Mouse (Mus musculus) CH12.LX (cell line): ENCODE measurements around the gene Zmym1. TPM values are rescaled to one million over a fixed set of nuclear protein-coding genes. Genes with fewer than 3 reads are reported as not detected.
"Not testable (repeated sequence)": the region's sequence is repeated elsewhere in the genome, so short reads cannot be mapped to it uniquely, and the experiment has no call there.

Experiments used
- DNase-seq: peaks from one replicate; pipeline ENCODE4 v3.0.0-alpha.2; 2013; ENCODE audit errors: extremely low read depth
- H3K27ac ChIP-seq: 2 replicates; pipeline ENCODE4 v1.5.1; 2012; ENCODE audit warnings: low read depth, mild to moderate bottlenecking, control low read depth, moderate library complexity; ENCODE audit not compliant: insufficient read depth
- H3K27me3 ChIP-seq: replicated peaks from 2 replicates; pipeline ENCODE3; 2012; ENCODE audit warnings: inconsistent platforms
- H3K36me3 ChIP-seq, 2 experiments: replicated peaks in 1 of 2; 2 replicates each; pipeline versions ENCODE3 to v1.6.1; 2012; ENCODE audit warnings: inconsistent platforms in 1 of 2, low read length in 1 of 2, mild to moderate bottlenecking in 1 of 2, mixed read lengths in 1 of 2, moderate library complexity in 1 of 2; ENCODE audit not compliant: control insufficient read depth in 1 of 2, insufficient read depth in 1 of 2
- H3K4me1 ChIP-seq, 2 experiments: 2 replicates each; pipeline ENCODE4 v1.6.1; 2012; ENCODE audit warnings: inconsistent platforms in 1 of 2, moderate library complexity in 1 of 2; ENCODE audit not compliant: insufficient read depth in 2 of 2, control insufficient read depth in 1 of 2
- H3K4me2 ChIP-seq: 2 replicates; pipeline ENCODE4 v1.6.1; 2012; ENCODE audit warnings: low read depth, mild to moderate bottlenecking, control low read depth; ENCODE audit not compliant: poor library complexity, insufficient read depth, severe bottlenecking
- H3K4me3 ChIP-seq, 3 experiments: fragments of 150-350 bp in 1 of 3; sonication (generic) in 1 of 3; replicated peaks in 1 of 3; 2 replicates each; pipeline versions ENCODE3 to v1.5.1; 2011 to 2012; ENCODE audit warnings: low read depth in 2 of 3, low read length in 2 of 3, mild to moderate bottlenecking in 2 of 3, moderate library complexity in 2 of 3, control low read depth in 1 of 3, improper control_type of control experiment in 1 of 3, inconsistent platforms in 1 of 3, mixed read lengths in 1 of 3; ENCODE audit not compliant: poor library complexity in 1 of 3
- H3K79me2 ChIP-seq: replicated peaks from 2 replicates; pipeline ENCODE4 v1.6.1; 2012; ENCODE audit warnings: mild to moderate bottlenecking, moderate library complexity; ENCODE audit not compliant: control insufficient read depth, poor library complexity, insufficient read depth, severe bottlenecking; ENCODE audit errors: extremely low read depth
- H3K9ac ChIP-seq: 2 replicates; pipeline ENCODE4 v1.6.1; 2012; ENCODE audit warnings: low read depth, mild to moderate bottlenecking, control low read depth, moderate library complexity; ENCODE audit not compliant: insufficient read depth
- H3K9me3 ChIP-seq: replicated peaks from 2 replicates; pipeline ENCODE3; 2012; ENCODE audit warnings: low read length, inconsistent platforms, mixed read lengths
- BHLHE40 ChIP-seq: IDR thresholded peaks from 2 replicates; pipeline ENCODE4 v1.6.1; 2011; ENCODE audit warnings: mild to moderate bottlenecking, low read depth, low read length, improper control_type of control experiment
- E2F4 ChIP-seq: IDR thresholded peaks from 2 replicates; pipeline ENCODE4 v1.6.1; 2011; ENCODE audit warnings: low read depth, low read length, improper control_type of control experiment; ENCODE audit not compliant: insufficient replicate concordance
- GABPA ChIP-seq: IDR thresholded peaks from 2 replicates; pipeline ENCODE4 v1.6.1; 2012; ENCODE audit warnings: low read depth, low read length, improper control_type of control experiment, inconsistent platforms; ENCODE audit not compliant: insufficient replicate concordance
- JUND ChIP-seq: conservative IDR thresholded peaks from 2 replicates; pipeline ENCODE4 v1.6.1; 2011; ENCODE audit warnings: low read depth, low read length, improper control_type of control experiment
- MAFK ChIP-seq: IDR thresholded peaks from 2 replicates; pipeline ENCODE4 v1.6.1; 2011; ENCODE audit warnings: low read length, improper control_type of control experiment; ENCODE audit not compliant: insufficient replicate concordance
- MEF2A ChIP-seq: IDR thresholded peaks from 2 replicates; pipeline ENCODE4 v1.6.1; 2014; ENCODE audit warnings: low read depth, mild to moderate bottlenecking, inconsistent platforms, low read length, improper control_type of control experiment, borderline replicate concordance
- MYC ChIP-seq: IDR thresholded peaks from 2 replicates; pipeline ENCODE4 v1.6.1; 2011; ENCODE audit warnings: low read depth, mild to moderate bottlenecking, improper control_type of control experiment, low read length
- POLR2A ChIP-seq: IDR thresholded peaks from 2 replicates; pipeline ENCODE4 v1.6.1; 2011; ENCODE audit warnings: low read depth, mild to moderate bottlenecking, improper control_type of control experiment, low read length
- RCOR1 ChIP-seq: conservative IDR thresholded peaks from 2 replicates; pipeline ENCODE4 v1.6.1; 2012; ENCODE audit warnings: low read depth, mild to moderate bottlenecking, inconsistent platforms, low read length, improper control_type of control experiment
- SIN3A ChIP-seq: IDR thresholded peaks from 2 replicates; pipeline ENCODE4 v1.6.1; 2012; ENCODE audit warnings: low read length, improper control_type of control experiment, inconsistent platforms
- SMC3 ChIP-seq: IDR thresholded peaks from 2 replicates; pipeline ENCODE4 v1.6.1; 2011; ENCODE audit warnings: low read depth, low read length, improper control_type of control experiment
- TCF12 ChIP-seq: IDR thresholded peaks from 2 replicates; pipeline ENCODE4 v1.6.1; 2014; ENCODE audit warnings: low read depth, mild to moderate bottlenecking, inconsistent platforms, low read length, improper control_type of control experiment
- USF1 ChIP-seq: IDR thresholded peaks from 2 replicates; pipeline ENCODE4 v1.6.1; 2014; ENCODE audit warnings: low read depth, mild to moderate bottlenecking, inconsistent platforms, low read length, improper control_type of control experiment
- USF2 ChIP-seq: conservative IDR thresholded peaks from 2 replicates; pipeline ENCODE4 v1.6.1; 2011; ENCODE audit warnings: low read depth, low read length, improper control_type of control experiment
- ZNF384 ChIP-seq: IDR thresholded peaks from 2 replicates; pipeline ENCODE4 v1.6.1; 2012; ENCODE audit warnings: low read depth, low read length, improper control_type of control experiment, inconsistent platforms
- dilution Hi-C: fragments of 300-500 bp; cut with MboI; formaldehyde crosslinking; loops from 2 replicates; pipeline ENCODE4 v1.14.3; 2020; ENCODE audit warnings: low sequenced_read_pairs; ENCODE audit not compliant: extremely low pct_unique_long_range_greater_than_20kb, extremely low pct_ligation_motif_present
- in situ Hi-C: fragments of 300-500 bp; cut with MboI; formaldehyde crosslinking; loops from 3 replicates; pipeline ENCODE4 v1.14.3; 2019; ENCODE audit warnings: low sequenced_read_pairs, low pct_ligation_motif_present, low pct_unique_long_range_greater_than_20kb, mixed read lengths
- polyA plus RNA-seq: library from polyadenylated mRNA; unstranded; fragments of >175 nt; gene quantifications from 2 replicates; pipeline ENCODE4 v1.2.1, GENCODE M21; 2012; ENCODE audit warnings: low read depth; ENCODE audit not compliant: insufficient read length
- total RNA-seq, 2 experiments: library from RNA; depleted of rRNA; stranded (reverse); fragments of 300-350 nt in 1 of 2; fragments of >200 nt in 1 of 2; gene quantifications; 2 replicates each; pipeline ENCODE4 v1.2.3; 2012 to 2014

Gene Zmym1
- total and polyA plus RNA-seq, 3 experiments, result 9.5 to 25.0 (median 20.4) TPM

DNA sequence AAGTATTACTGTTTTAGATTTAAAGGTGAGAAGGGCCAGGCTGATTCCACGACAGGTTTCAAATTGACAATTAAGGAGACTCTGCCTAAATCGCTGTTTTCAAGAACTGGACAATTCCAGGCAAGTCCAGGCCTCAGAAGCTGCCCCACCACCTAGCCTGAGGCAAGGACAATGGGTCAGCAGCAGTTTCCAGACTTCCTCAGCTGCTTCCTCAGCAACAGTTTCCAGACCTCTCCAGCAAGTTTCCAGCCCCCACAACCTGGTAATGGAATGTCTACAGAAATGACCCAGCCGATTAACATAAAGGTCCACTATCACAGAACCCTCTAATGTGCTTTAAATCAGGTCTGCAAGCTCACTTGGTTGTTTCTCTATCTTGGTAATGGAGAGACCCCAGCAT lies 56.6 kb downstream of the Zmym1 start:
- TF ChIP-seq USF2, result no peak
- TF ChIP-seq SMC3, result no peak
- TF ChIP-seq MYC, result no peak
- TF ChIP-seq E2F4, result no peak
- TF ChIP-seq RCOR1, result no peak
- TF ChIP-seq POLR2A, result no peak
- TF ChIP-seq MAFK, result no peak
- no peak for TF ChIP-seq USF1
- TF ChIP-seq, all 38 proteins: peak for 0
- Histone ChIP-seq H3K4me2 (no peak overlapping the region), H3K4me3 (no peak overlapping the region), H3K4me1 (peaks cover 3 to 10% of the 10 kb centered on the region in 2 experiments; a peak in 3 of 4 replicates), H3K36me3 (no peaks in the 10 kb centered on the region), H3K27ac (no peak overlapping the region), H3K27me3 (no peaks in the 10 kb centered on the region), H3K79me2 (no peaks in the 10 kb centered on the region), H3K9ac (no peak overlapping the region), H3K9me3 (no peaks in the 10 kb centered on the region)
- dilution Hi-C loops, result no loop called here
- DNase-seq, result no peak
- in situ Hi-C loops, result no loop called here

- H3K4me2 ChIP-seq, result peak overlapping the region; percentile 54
- no peaks in the 10 kb centered on the region for H3K9me3 ChIP-seq
- H3K36me3 ChIP-seq, result no peaks in the 10 kb centered on the region
- in situ Hi-C loops, result no loop called here
- H3K4me1 ChIP-seq, result peaks cover 3 to 10% of the 10 kb centered on the region in 2 experiments; a peak in 3 of 4 replicates
- no peaks in the 10 kb centered on the region for H3K79me2 ChIP-seq
- no peak for TF ChIP-seq JUND
- TF ChIP-seq TCF12, result no peak
- TF ChIP-seq ZNF384, result no peak
- no peak for TF ChIP-seq GABPA
- no peak for TF ChIP-seq BHLHE40
- no peak for TF ChIP-seq MEF2A
- TF ChIP-seq SIN3A, result no peak
- no peak for TF ChIP-seq USF2
- DNase-seq, result no peak
- no peak overlapping the region for H3K27ac ChIP-seq
- dilution Hi-C loops, result no loop called here
- no peak overlapping the region for H3K4me3 ChIP-seq
- H3K9ac ChIP-seq, result no peak overlapping the region
- no peaks in the 10 kb centered on the region for H3K27me3 ChIP-seq
Measured at GRCm38 (mm10) chr4:127000601-127001105, 60.3 kb downstream of the Zmym1 start.

DNA sequence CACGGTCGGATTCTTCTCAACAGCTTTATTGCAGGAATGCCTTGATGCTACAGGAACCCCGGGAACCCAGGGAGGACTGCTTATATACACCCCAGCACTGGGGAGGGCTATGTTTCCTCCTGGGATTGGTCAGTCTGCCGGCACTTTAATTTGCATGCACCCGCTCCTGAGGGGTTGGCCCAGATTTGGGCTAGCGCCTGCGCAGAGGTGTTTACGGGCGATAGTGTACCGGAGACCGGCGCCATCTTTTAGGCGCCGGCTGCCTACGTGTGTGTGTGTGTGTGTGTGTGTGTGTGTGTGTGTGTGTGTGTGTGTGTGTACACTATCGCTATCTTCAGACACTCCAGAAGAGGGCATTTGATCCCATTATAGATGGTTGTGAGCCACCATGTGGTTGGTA lies 61.6 kb downstream of the Zmym1 start:
- H3K79me2 ChIP-seq, H3K4me2 ChIP-seq, H3K4me3 ChIP-seq, dilution Hi-C loops, H3K27ac ChIP-seq, DNase-seq, in situ Hi-C loops, H3K27me3 ChIP-seq, H3K9me3 ChIP-seq, H3K9ac ChIP-seq, H3K36me3 ChIP-seq: not testable (repeated sequence)
- H3K4me1 ChIP-seq, result peaks cover 3 to 10% of the 10 kb centered on the region in 2 experiments; a peak in 3 of 4 replicates

Other genes with a start within 250 kb of the Zmym1 start
- 13.6 and 14.9 TPM in 2 replicates for gene Zmym4, start 93.0 kb downstream of the Zmym1 start, total RNA-seq (2012; rRNA removed)
- gene Zmym4, start 93.0 kb downstream of the Zmym1 start, total RNA-seq (2014; rRNA removed), result 18.0 and 19.7 TPM in 2 replicates
- gene Zmym4, start 93.0 kb downstream of the Zmym1 start, polyA plus RNA-seq, result 22.8 and 24.3 TPM in 2 replicates
- 170 and 228 TPM in 2 replicates for gene Sfpq, start 39.8 kb downstream of the Zmym1 start, total RNA-seq (2012; rRNA removed)
- gene Sfpq, start 39.8 kb downstream of the Zmym1 start, total RNA-seq (2014; rRNA removed), result 146 and 199 TPM in 2 replicates
- gene Sfpq, start 39.8 kb downstream of the Zmym1 start, polyA plus RNA-seq, result 560 and 668 TPM in 2 replicates
- gene Zmym6, start 16.2 kb upstream of the Zmym1 start, total RNA-seq (2012; rRNA removed), result 6.4 and 7.8 TPM in 2 replicates
- gene Zmym6, start 16.2 kb upstream of the Zmym1 start, total RNA-seq (2014; rRNA removed), result 8.1 and 11.1 TPM in 2 replicates
- gene Zmym6, start 16.2 kb upstream of the Zmym1 start, polyA plus RNA-seq, result 9.1 and 10.2 TPM in 2 replicates
- 8.4 and 14.2 TPM in 2 replicates for gene Tmem35b, start 62.5 kb upstream of the Zmym1 start, total RNA-seq (2012; rRNA removed)
- 8.3 and 9.4 TPM in 2 replicates for gene Tmem35b, start 62.5 kb upstream of the Zmym1 start, total RNA-seq (2014; rRNA removed)
- gene Tmem35b, start 62.5 kb upstream of the Zmym1 start, polyA plus RNA-seq, result 5.5 and 7.1 TPM in 2 replicates
- gene Dlgap3, start 108.1 kb upstream of the Zmym1 start, total RNA-seq (2012; rRNA removed), result 0.38 and 0.55 TPM in 2 replicates
- gene Dlgap3, start 108.1 kb upstream of the Zmym1 start, total RNA-seq (2014; rRNA removed), result 0.08 TPM in 1 of 2 replicates, not detected in the other
- gene Dlgap3, start 108.1 kb upstream of the Zmym1 start, polyA plus RNA-seq, result 0.07 and 0.37 TPM in 2 replicates
- 33.6 and 36.6 TPM in 2 replicates for gene Smim12, start 182.6 kb upstream of the Zmym1 start, total RNA-seq (2012; rRNA removed)
- gene Smim12, start 182.6 kb upstream of the Zmym1 start, total RNA-seq (2014; rRNA removed), result 28.7 and 31.3 TPM in 2 replicates
- gene Smim12, start 182.6 kb upstream of the Zmym1 start, polyA plus RNA-seq, result 27.7 and 30.9 TPM in 2 replicates